Mouse (Mus musculus): Measurements from ENCODE around the gene 0610012G03Rik.

The 0610012G03Rik gene

GRCm38 (mm10) chr16:31932840-31933697 lies 15.2 kb downstream of the 0610012G03Rik start:
- DNase-seq (ENCODE audit: low spot score in 2 of 2): peak; percentile 86 to 90

- DNase-seq (ENCODE audit: low spot score in 2 of 2): peak in 1 of 2 experiments; percentile 27
Observed at GRCm38 (mm10) chr16:31932255-31932654, 16.0 kb downstream of the 0610012G03Rik start.

GRCm38 (mm10) chr16:31931330-31931729 lies 17.0 kb downstream of the 0610012G03Rik start:
- no peak for DNase-seq (ENCODE audit: low spot score in 2 of 2)

GRCm38 (mm10) chr16:31927412-31927811 lies 20.9 kb downstream of the 0610012G03Rik start:
- no peak for DNase-seq (ENCODE audit: low spot score in 2 of 2)

- DNase-seq (ENCODE audit: low spot score in 2 of 2): no peak
Observed at GRCm38 (mm10) chr16:31926547-31927182, 21.6 kb downstream of the 0610012G03Rik start.

GRCm38 (mm10) chr16:31926091-31926490 lies 22.2 kb downstream of the 0610012G03Rik start:
- no peak for DNase-seq (ENCODE audit: low spot score in 2 of 2)

GRCm38 (mm10) chr16:31924368-31924767 lies 23.9 kb downstream of the 0610012G03Rik start:
- DNase-seq (ENCODE audit: low spot score in 2 of 2): no peak

GRCm38 (mm10) chr16:31918248-31918724 lies 30.0 kb downstream of the 0610012G03Rik start:
- DNase-seq (ENCODE audit: low spot score in 2 of 2): peak; percentile 86 to 96

- DNase-seq (ENCODE audit: low spot score in 2 of 2): no peak
Observed at GRCm38 (mm10) chr16:31917776-31918175, 30.5 kb downstream of the 0610012G03Rik start.

GRCm38 (mm10) chr16:31910281-31910847 lies 37.9 kb downstream of the 0610012G03Rik start:
- no peak for DNase-seq (ENCODE audit: low spot score in 2 of 2)

GRCm38 (mm10) chr16:31908959-31909358 lies 39.3 kb downstream of the 0610012G03Rik start:
- peak in 1 of 2 experiments; percentile 78 for DNase-seq (ENCODE audit: low spot score in 2 of 2)

- peak in 1 of 2 experiments; percentile 54 for DNase-seq (ENCODE audit: low spot score in 2 of 2)
Observed at GRCm38 (mm10) chr16:31906896-31907295, 41.4 kb downstream of the 0610012G03Rik start.

- peak in 1 of 2 experiments; percentile 55 for DNase-seq (ENCODE audit: low spot score in 2 of 2)
Observed at GRCm38 (mm10) chr16:31905891-31906825, 42.1 kb downstream of the 0610012G03Rik start.

- no peak for DNase-seq (ENCODE audit: low spot score in 2 of 2)
Observed at GRCm38 (mm10) chr16:31905331-31905730, 43.0 kb downstream of the 0610012G03Rik start.

- peak in 1 of 2 experiments; percentile 66 for DNase-seq (ENCODE audit: low spot score in 2 of 2)
Observed at GRCm38 (mm10) chr16:31903239-31903638, 45.1 kb downstream of the 0610012G03Rik start.

- no peak for DNase-seq (ENCODE audit: low spot score in 2 of 2)
Observed at GRCm38 (mm10) chr16:31901886-31902285, 46.4 kb downstream of the 0610012G03Rik start.

- peak; percentile 90 to 95 for DNase-seq (ENCODE audit: low spot score in 2 of 2)
Observed at GRCm38 (mm10) chr16:31898546-31899326, 49.6 kb downstream of the 0610012G03Rik start.
